Mouse (Mus musculus): ENCODE data around the gene Tpx2. TPM values are rescaled to one million over a fixed set of nuclear protein-coding genes. Genes with fewer than 3 reads are reported as not detected.
A peak's percentile ranks its signal among the peaks of the same experiment; 100 is the strongest.

The Tpx2 gene
- polyA plus RNA-seq, 1 experiment from 2014 or later: 65.6 TPM

DNA sequence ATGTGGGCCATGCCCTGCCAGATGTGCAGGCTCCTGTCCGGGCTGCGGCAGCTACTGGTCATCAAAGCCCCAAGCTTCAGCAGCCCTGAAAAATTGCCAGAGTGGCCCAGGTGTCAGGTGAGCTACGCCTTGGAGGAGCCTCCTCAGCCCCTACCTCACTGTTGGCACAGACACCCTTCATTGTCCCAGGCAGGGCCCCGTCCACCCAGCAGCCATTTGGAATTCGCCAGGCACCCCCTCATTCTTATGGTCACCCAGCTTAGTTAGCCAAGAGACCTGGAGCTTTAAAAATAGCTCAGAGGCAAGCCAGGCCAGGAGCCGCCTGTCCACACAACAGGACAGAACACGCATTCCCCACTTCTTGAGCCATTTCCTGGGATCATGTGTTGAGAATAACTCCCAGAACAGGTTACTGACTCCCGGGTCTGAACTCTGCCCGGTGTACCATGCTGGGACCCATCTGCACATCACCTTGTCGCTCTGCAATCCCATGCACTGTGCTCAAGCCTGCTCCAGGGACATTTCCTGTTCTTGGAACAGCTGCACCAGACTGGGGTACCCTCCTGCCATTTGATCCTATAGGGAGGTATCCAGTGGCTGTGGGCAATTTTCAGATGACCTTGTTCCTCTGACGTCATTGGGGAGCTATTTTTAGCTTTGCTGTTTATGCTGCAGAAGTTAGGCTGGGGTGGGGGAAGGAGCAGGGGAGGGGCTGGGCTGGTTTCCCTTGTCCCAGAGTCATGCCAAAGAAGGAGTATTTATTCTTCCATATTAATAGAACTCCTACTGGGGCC, 57.5 kb downstream of the Tpx2 start:
- Histone ChIP-seq H3K9ac (0 out of 2 replicates have a peak overlapping the region, but pooled peaks have one; percentile 32), H3K4me2 (peak overlapping the region; percentile 30), H3K36me3 (no peaks in the 10 kb centered on the region), H3K9me3 (replicated peaks) (no peaks in the 10 kb centered on the region), H3K4me3 (no peak overlapping the region), H3K4me1 (replicated peaks) (peaks cover 48% of the 10 kb centered on the region), H3K27me3 (replicated peaks) (peaks cover 8% of the 10 kb centered on the region), H3K27ac (ENCODE audit: poor library complexity, severe bottlenecking) (peak overlapping the region; percentile 90)
- peak; percentile 28 for ATAC-seq (ENCODE audit: insufficient number of reproducible peaks, low FRiP score)
- 42% methylated on average over 11 of the region's 11 CpGs for WGBS

DNA sequence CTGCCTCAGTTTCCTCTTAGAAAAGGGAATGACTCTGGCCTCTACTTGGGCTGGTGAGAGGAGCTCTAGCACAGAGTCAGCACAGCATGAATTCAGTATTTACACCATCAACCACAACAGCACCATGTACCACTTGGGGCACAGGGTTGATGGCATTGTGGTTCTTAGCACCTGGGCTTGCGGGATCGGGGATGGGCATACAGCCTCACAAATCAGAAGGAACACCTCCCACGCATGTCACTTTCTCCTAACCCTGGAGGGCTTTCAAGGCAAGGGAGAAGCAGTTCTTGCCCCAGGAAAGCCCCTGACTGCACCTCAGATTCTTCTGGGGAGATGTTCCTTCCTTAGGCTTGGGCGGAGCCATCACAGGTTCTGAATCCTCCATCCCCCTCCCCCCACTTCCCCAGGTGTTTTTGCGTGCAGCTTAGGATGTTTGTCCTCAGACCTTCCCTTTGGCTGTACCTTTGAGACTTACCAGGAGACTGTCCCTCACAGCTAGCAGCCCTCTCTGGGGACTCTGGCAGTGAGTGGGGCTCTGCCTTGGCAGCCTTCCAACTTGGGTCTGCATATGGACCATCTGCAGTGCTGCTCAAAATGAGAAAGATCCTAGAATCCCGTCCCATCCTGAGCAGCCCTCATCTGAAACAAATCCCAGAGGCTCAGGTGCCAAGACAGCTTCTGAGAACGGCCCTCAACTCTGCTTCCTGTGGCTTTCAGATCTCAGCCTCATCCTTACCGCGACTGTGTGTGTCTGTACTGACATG, 58.7 kb downstream of the Tpx2 start:
- Histone ChIP-seq H3K9ac (no peak overlapping the region), H3K9me3 (replicated peaks) (no peaks in the 10 kb centered on the region), H3K4me1 (replicated peaks) (peaks cover 54% of the 10 kb centered on the region), H3K27ac (ENCODE audit: poor library complexity, severe bottlenecking) (no peak overlapping the region), H3K36me3 (no peaks in the 10 kb centered on the region), H3K4me2 (no peak overlapping the region), H3K4me3 (no peak overlapping the region), H3K27me3 (replicated peaks) (peaks cover 20% of the 10 kb centered on the region)
- ATAC-seq (ENCODE audit: insufficient number of reproducible peaks, low FRiP score): no peak
- 51% methylated on average over 9 of the region's 9 CpGs for WGBS

DNA sequence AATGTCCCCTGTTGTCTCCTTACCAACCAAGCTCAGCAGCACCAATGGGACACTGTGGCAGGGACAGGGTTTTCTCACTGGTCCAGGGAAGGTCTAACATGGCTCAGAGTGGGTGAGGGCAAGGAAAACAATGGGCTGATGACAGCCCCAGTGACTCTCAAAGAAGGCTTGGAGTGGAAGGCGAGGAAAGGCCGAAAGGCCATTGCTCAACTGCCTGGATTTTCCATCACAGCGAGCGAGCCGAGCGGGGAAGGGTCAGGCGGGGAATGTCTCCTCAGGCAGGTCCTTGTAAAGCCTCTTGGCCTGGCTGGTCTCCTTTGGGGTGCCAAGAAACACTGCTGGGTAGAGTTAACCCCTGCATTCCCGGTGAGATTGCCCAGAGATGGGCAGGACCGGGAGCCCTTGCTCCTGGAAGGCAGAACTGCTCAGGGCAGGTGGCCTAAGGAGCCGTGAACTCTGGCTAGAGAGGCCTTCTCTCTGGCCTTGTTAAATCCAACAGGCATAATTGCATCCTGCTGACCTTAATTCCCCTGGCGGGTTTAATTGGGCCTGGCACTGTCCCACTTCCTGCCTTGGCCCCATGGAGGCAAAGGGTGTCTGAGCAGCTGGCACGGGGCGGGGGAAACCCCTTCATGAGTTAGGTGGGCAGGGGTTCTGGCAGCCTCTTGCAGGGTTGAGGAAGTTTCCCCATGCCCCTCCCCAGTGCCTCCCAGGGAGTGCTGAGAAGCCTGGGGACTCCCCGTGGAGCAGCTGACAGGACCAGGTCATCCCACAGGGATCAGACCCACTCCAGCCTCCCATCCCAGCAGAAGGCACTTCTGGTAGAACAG, 59.6 kb downstream of the Tpx2 start:
- ATAC-seq (ENCODE audit: insufficient number of reproducible peaks, low FRiP score): no peak
- H3K4me2 ChIP-seq: no peak overlapping the region
- no peak overlapping the region for H3K27ac ChIP-seq (ENCODE audit: poor library complexity, severe bottlenecking)
- peaks cover 29% of the 10 kb centered on the region for H3K27me3 ChIP-seq (replicated peaks)
- peaks cover 52% of the 10 kb centered on the region for H3K4me1 ChIP-seq (replicated peaks)
- no peaks in the 10 kb centered on the region for H3K9me3 ChIP-seq (replicated peaks)
- no peaks in the 10 kb centered on the region for H3K36me3 ChIP-seq
- WGBS: 49% methylated on average over 14 of the region's 14 CpGs
- H3K9ac ChIP-seq: no peak overlapping the region
- H3K4me3 ChIP-seq: no peak overlapping the region

DNA sequence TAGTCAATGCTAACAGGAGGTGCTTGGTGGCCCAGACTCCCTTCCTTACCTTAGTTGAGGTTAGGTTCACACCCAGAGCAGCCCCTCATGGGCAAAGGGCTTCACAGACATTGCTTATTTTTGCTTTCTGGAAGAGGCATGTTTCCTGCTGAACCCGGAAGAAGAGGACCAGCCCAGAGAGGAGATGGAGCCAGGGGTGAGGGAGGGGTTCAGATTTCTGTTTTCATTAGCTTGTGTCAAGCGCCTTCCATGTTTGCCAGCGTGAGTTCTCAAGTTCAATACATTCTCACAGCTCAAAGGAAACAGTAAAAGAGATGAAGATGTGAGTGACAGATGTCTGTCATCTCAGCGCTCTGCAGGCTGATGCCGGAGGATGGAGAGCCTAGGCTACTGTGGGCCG, 62.1 kb downstream of the Tpx2 start:
- peaks cover 45% of the 10 kb centered on the region for H3K27me3 ChIP-seq (replicated peaks)
- ATAC-seq (ENCODE audit: insufficient number of reproducible peaks, low FRiP score): no peak
- WGBS: 79% methylated on average over 6 of the region's 6 CpGs
- H3K4me3 ChIP-seq: no peak overlapping the region
- H3K9ac ChIP-seq: no peak overlapping the region
- H3K27ac ChIP-seq (ENCODE audit: poor library complexity, severe bottlenecking): no peak overlapping the region
- H3K4me2 ChIP-seq: no peak overlapping the region
- no peaks in the 10 kb centered on the region for H3K36me3 ChIP-seq
- H3K4me1 ChIP-seq (replicated peaks): peaks cover 41% of the 10 kb centered on the region
- no peaks in the 10 kb centered on the region for H3K9me3 ChIP-seq (replicated peaks)

DNA sequence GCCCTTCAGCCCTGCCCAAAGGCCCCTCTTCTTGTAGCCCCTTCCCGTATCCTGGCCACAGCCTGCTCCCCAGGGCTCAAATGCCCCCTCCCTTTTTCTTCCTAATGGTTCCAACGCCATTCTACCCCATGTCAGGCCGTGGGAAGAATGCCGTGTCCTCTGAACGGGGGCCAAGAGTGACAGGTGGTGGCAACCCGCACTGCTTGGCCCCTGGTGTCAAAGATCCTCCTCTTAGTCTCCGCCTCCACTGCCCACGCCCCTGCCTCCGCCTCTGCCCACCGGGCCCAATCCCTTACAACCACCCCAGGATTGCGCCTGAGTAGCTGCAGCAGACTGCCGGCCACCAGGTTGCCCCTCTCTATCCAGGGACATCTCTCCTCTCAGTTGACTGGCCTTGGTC, 63.3 kb downstream of the Tpx2 start, which contains the start of gene Mylk2:
Gene Mylk2 (plus strand): TSS at position 322 of the 400 bp plus-strand sequence.
- Histone ChIP-seq H3K27ac (ENCODE audit: poor library complexity, severe bottlenecking) (no peak within 1 kb of the TSS), H3K9ac (no peak within 1 kb of the TSS; the same call in 1 of the 2 replicates), H3K9me3 (replicated peaks) (no peaks in the 10 kb centered on the region), H3K36me3 (no peaks in the 10 kb centered on the region), H3K4me2 (no peak within 1 kb of the TSS), H3K27me3 (replicated peaks) (peaks cover 45% of the 10 kb centered on the region), H3K4me1 (replicated peaks) (peaks cover 31% of the 10 kb centered on the region), H3K4me3 (no peak within 1 kb of the TSS)
- WGBS: 22% methylated on average over 12 of the region's 12 CpGs
- ATAC-seq (ENCODE audit: insufficient number of reproducible peaks, low FRiP score): no peak

DNA sequence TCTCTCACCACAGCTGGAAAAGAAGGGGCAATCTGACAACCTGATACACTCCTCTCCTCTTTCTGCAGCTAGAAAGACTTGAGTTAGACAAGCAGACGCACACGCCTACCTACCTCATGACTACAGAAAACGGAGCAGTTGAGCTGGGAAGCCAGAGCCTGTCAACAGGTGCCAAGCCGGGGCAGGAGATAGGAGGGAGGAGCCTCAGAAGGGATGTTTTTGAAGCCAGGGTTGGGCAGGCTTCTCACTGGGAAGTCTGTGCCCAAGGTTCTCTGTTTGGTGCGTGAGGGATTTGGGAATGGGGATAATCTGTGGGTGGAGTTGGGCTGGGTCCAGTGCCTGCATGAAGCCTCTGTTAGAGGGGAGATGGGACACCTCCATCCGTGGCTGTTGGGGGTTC, 63.7 kb downstream of the Tpx2 start:
- no peak overlapping the region for H3K4me3 ChIP-seq
- H3K4me1 ChIP-seq (replicated peaks): peaks cover 27% of the 10 kb centered on the region
- H3K36me3 ChIP-seq: no peaks in the 10 kb centered on the region
- H3K4me2 ChIP-seq: no peak overlapping the region
- no peak overlapping the region for H3K9ac ChIP-seq
- 17% methylated on average over 6 of the region's 6 CpGs for WGBS
- H3K27me3 ChIP-seq (replicated peaks): peaks cover 45% of the 10 kb centered on the region
- no peak overlapping the region for H3K27ac ChIP-seq (ENCODE audit: poor library complexity, severe bottlenecking)
- no peaks in the 10 kb centered on the region for H3K9me3 ChIP-seq (replicated peaks)
- no peak for ATAC-seq (ENCODE audit: insufficient number of reproducible peaks, low FRiP score)

DNA sequence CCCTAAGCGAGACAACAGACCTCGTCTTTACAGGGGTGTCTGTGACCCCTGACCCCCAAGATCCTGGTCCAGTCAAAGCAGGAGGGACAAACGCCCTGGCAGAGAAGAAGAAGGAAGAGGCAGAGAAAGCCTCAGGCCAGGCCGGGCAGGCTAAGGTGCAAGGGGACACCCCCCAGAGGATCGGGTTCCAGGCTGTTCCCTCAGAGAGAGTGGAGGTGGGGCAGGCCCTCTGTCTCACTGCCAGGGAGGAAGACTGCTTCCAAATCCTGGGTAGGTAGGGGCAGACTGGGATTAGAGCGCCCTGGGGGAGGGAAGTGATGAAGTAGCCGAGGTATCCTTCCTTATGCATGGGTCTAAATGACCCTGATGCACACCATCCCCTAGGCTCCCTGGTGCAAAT, 65.7 kb downstream of the Tpx2 start:
- Histone ChIP-seq H3K27ac (ENCODE audit: poor library complexity, severe bottlenecking) (no peak overlapping the region), H3K9me3 (replicated peaks) (no peaks in the 10 kb centered on the region), H3K9ac (no peak overlapping the region), H3K4me2 (no peak overlapping the region), H3K4me1 (replicated peaks) (peaks cover 21% of the 10 kb centered on the region), H3K4me3 (no peak overlapping the region), H3K27me3 (replicated peaks) (peaks cover 51% of the 10 kb centered on the region), H3K36me3 (no peaks in the 10 kb centered on the region)
- no peak for ATAC-seq (ENCODE audit: insufficient number of reproducible peaks, low FRiP score)
- 36% methylated on average over 7 of the region's 7 CpGs for whole genome bisulfite sequencing

DNA sequence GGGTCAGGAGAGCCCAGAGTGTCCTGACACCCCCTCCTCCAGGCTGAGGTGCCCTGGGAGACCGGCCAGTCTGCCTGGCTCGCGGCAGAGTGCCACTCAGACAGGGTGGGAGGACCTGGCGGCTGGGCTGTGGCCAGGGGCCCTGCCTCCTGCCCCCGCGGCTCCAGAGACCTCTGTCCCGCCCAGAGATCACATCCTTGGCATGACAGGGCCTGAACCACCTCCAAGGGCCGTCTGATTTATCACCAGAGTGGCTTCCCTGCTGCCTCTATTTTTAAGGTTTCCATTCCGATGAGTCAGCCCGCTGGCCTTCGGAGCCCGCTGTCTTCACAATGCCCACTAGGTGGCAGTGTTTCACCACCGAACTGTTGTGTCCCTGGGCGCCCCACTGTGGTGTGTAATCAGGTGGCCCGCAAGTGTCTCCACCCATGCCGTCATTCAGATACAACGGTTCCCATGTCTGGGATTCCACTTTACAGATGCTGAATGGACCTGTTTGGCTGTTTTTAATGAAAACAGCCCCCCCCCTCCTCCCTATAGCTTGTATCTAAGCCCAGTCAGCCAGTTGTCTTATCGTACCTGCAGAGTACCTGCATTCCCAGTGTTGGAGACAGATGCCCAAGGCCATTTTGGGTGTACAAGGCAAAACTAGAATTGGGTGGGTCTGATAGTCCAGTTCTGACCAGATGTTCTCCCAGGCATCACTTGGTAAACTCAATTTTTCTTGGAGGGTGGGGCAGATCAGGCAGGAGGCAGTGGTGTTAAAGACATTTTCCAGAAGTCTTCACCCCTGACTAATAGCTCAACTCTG, 66.8 kb downstream of the Tpx2 start:
- no peak overlapping the region for H3K27ac ChIP-seq (ENCODE audit: poor library complexity, severe bottlenecking)
- H3K27me3 ChIP-seq (replicated peaks): peaks cover 47% of the 10 kb centered on the region
- H3K36me3 ChIP-seq: no peaks in the 10 kb centered on the region
- H3K4me3 ChIP-seq: peak overlapping the region; percentile 28
- H3K9me3 ChIP-seq (replicated peaks): no peaks in the 10 kb centered on the region
- peak overlapping the region; percentile 52 for H3K9ac ChIP-seq
- WGBS: 3% methylated on average over 18 of the region's 18 CpGs
- ATAC-seq (ENCODE audit: insufficient number of reproducible peaks, low FRiP score): peak; percentile 41
- H3K4me1 ChIP-seq (replicated peaks): peaks cover 29% of the 10 kb centered on the region
- peak overlapping the region; percentile 63 for H3K4me2 ChIP-seq

DNA sequence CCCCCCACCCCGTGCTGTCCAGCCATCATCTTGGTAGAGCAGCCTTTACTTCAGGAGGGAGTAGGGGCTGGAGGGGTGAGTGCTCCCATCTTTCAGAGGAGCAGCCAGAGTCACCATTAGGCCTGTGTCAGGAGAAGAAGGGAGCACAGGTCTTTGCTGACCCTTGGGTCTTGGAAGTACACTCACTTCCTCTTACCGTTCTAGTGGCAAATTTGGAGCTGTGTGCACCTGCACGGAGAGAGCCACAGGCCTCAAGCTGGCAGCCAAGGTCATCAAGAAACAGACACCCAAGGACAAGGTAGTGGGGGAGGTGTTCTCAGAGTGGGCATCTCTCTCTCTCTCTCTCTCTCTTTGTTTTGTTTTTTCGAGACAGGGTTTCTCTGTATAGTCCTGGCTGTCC, 67.7 kb downstream of the Tpx2 start:
- no peak overlapping the region for H3K9ac ChIP-seq
- H3K4me2 ChIP-seq: no peak overlapping the region
- peaks cover 29% of the 10 kb centered on the region for H3K4me1 ChIP-seq (replicated peaks)
- H3K4me3 ChIP-seq: no peak overlapping the region
- no peak overlapping the region for H3K27ac ChIP-seq (ENCODE audit: poor library complexity, severe bottlenecking)
- no peak for ATAC-seq (ENCODE audit: insufficient number of reproducible peaks, low FRiP score)
- H3K36me3 ChIP-seq: no peaks in the 10 kb centered on the region
- 59% methylated on average over 4 of the region's 4 CpGs for WGBS
- peaks cover 41% of the 10 kb centered on the region for H3K27me3 ChIP-seq (replicated peaks)
- H3K9me3 ChIP-seq (replicated peaks): no peaks in the 10 kb centered on the region

DNA sequence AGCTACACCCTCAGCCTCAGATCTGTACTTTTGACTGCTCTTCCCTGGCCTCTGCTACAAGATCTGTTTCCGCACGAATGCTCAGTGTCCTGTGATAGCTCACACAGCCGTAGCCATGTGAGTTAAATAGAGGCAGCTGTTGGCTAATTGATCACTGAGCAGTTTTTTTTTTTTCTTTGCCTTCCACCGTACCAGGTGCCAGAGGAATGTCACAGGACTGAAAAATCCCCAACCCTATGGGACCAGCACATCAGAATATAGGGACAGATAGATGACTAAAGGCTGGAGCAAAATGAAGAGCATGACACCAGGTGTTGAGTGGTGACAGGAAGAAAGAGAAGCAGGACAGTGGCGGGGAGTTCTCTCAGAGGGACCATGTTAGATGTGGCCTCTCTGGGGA, 68.3 kb downstream of the Tpx2 start:
- Histone ChIP-seq H3K27me3 (replicated peaks) (peaks cover 34% of the 10 kb centered on the region), H3K36me3 (no peaks in the 10 kb centered on the region), H3K4me3 (no peak overlapping the region), H3K4me1 (replicated peaks) (peaks cover 26% of the 10 kb centered on the region), H3K4me2 (no peak overlapping the region), H3K9me3 (replicated peaks) (no peaks in the 10 kb centered on the region), H3K27ac (ENCODE audit: poor library complexity, severe bottlenecking) (no peak overlapping the region), H3K9ac (no peak overlapping the region)
- ATAC-seq (ENCODE audit: insufficient number of reproducible peaks, low FRiP score): no peak
- WGBS: 47% methylated on average over 5 of the region's 5 CpGs

Measured in heart, embryonic 12.5 days (tissue).